Mouse (Mus musculus) T-helper 1 cell (primary cell): ENCODE results near the gene Dhx8.

ENCODE experiments used
- in situ Hi-C: fragments of 300-600 bp; cut with MboI, MseI; formaldehyde crosslinking; loops from one replicate; pipeline ENCODE4 v1.15.1; 2025; ENCODE audit warnings: high pct_unique_total_duplicates

Gene Dhx8

DNA sequence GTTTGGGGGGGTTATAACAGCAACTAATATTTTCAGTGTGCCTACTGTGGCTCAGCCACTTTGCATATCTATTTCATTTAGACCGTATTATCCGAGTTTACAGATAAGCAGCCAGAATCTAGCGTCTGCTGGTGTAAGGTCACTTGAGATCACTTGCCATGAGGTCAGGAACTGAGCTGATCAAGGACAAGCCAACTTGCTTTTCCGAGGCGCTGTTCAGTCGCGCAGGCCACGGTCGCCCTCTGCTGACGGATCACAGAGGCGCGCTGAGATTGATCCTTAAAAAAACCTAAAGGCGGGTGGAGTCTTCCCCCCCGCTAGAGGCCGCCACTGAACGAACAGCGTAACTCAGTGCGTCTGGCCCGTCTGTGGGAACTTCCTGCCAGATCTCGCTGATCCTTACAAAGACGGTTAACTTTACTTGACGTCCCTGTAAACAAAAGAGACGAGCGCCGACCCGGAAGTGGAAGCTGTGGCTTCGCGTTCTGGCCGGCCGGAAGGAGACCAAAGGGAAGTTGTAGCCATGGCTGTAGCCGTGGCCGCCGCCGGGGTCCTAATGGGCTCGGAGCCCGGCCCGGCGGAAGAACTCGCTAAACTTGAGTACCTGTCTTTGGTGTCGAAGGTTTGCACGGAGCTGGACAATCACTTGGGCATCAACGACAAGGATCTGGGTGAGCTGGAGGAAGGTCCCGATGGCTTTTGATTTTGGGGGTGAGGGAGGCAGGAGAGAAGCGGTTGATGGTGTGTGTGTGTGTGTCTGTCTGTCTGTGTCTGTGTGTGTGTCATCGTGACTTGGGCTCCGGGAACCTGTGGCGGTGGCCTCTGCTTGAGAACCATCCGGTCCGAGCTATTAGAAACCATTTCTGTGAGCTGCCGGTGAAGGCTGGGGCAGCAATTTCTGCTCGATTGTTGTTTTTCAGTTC is at the start of gene Dhx8:
Gene Dhx8 (plus strand): TSS at position 402 of the 923 bp plus-strand sequence.
- in situ Hi-C loops = loop anchor here (5.0 kb wide), 1 partner anchor 70 kb away; no protein-coding TSS in a partner anchor

DNA sequence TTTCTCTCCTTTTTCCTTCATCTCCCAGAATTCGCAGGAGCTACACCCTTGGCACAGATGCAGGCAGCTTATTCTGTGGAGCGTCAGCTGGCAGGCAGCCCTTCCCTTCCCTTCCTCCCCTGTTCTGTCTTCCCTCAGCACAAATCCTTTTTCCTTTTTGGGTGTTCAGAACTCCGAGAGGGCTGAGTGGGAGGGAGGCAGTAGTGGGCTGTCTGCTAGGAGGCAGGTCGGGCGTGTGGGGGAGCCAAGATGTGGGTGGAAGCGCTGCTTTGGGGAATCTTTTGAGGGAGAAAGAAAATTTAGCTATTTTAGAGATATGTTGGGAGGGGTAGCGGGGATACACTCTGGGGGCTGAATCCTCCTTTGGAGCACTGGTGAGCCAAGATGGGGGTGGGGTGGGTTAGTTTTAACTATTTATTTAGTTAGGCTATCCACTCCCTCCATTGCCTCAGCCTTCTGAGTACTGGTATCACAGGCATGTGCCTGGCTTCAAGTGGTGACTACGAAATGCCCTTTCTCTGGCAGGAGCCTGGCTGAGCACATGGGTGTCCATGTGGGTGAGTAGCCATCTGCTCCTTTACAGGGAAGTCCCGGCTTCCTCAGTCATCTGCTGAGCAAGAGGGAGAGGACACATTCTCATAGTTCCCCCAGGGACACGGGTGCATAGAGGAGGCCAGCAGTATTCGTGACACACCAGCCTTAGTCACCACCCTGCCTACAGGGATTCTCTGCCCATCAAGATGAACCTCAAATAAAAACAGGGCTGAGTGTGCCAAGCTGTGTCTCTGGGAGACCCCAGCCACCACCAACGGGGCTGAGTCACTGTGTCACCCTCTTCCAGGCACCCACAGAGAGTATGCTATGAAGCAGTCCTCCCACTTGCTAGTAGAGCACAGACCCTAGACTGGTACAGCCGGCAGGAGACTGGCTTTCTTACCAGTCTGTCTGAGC is 45.1 kb upstream of the Dhx8 start:
- in situ Hi-C loops = no loop called here

DNA sequence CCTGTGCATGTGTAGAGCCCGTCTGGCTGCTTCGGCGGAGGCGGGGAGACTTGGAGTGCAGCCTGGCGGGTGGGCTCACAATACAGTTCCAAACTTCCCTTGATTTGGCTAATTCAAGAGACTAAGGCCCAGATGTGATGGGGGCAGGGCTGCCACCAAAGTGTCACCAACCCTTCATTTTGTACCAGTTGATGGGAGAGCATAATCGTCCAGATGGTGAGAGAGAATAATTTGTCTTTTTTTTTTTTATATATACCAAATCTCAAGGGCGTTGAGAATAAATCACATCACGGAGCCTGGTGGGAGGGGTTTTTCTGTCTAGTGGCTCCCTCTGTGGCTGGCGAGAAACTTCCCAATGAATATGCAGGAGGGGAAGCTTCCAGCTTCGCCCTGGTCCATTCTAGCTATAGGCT is 43.0 kb upstream of the Dhx8 start:
- in situ Hi-C loops = no loop called here

DNA sequence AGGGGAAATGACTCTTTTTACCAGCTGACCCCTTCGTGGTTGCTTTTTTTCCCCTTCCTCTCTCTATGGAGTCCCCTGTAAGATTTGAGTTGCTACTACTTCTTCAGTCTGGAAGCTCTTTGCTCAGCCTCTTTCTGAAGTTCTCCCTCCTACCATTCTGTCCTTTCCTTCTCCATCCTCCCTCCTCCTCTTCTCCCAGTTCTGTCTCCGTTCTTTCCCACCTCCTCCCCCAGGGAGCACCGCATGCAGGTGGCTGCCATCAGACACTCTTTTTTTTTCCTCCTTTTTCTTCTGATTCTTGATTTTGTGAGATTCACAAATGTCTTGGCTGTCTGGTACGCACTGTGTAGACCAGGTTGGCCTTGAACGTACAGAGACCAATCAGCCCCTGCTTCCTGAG is 42.4 kb upstream of the Dhx8 start:
- in situ Hi-C loops = no loop called here

DNA sequence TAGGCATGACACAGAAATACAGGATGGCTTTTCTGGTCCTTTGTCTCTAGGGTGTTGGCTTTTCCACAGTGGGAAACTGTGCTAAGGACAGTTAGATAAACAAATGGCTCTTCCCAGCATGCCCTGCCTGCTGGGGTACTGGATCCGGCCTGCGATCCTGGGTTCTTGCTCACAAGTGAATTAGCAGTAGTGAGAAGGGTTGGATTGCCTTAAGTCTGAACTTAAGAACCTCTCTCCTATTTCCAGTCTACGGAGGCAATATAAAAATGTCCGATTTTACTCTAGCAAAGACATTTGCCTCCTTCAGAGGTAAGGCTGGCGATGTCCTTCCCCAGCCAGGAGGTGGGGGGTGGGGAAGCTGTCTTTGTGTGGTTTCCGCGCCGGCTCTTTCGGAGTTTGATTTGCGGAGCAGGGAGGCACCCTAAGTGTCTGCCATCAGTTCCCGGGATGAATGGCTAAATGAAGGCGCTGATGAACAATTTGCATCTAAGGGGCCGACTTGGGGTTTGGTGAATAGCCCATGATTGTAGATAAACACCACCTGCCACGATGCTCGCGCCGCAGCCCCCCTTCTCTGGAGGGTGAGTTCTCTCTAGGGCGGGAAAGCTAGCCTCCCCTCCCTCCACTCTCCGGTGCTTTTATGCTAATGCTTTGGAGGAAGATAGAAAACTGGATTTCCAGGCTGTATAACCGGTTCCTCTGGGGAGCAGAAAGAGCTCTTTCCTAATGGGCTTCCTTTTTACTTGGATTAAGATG is 36.6 kb upstream of the Dhx8 start:
- in situ Hi-C loops = no loop called here

DNA sequence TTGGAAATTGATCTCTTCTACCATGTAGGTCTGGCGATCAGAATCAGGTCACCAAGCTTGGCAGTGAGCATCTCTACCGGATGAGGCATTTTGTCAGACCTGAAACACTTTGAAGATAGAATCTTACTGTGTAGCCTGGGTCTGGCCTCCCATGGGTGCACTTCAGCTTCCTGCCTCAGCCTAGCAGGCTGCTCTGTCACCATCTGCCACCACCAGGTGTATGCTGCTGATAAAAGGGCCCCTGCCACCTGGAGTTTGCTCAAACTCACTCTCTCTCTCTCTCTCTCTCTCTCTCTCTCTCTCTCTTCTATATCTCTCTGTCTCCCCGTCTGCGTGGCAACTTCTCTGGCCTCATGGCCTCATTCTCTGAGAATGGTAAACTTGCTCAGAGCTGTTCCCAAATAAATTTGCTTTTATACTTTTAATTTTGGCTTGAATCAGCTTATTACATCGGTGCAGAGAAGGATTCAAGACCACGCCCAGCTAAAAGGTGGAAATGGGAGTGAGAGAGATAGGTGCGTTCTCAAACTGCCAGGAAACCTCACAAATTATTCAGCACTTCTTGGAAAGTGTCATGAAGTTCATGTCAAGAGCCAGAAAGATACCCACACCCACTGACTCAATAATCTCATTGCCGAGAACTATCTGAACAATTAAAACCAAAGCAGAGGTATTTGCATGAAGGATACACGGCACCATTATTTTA is 35.4 kb upstream of the Dhx8 start:
- in situ Hi-C loops = no loop called here

DNA sequence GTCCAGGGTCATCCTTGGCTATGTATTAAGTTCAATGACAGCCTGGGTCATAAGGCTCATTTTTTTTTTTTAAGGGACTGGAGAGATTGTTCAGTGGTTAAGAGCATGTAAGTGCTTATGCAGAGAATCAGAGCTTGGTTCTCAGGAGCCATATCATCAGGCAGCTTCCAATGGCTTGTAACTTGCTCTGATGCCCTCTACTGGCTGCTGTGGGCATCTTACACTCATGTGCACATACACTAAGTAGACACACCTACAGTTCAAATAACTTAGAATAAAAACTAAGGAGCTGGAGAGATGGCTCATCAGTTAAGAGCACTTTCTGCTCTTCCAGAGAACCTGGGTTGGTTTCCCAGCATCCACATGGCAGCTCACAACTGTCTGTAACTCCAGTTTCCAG is 34.6 kb upstream of the Dhx8 start:
- in situ Hi-C loops = no loop called here

DNA sequence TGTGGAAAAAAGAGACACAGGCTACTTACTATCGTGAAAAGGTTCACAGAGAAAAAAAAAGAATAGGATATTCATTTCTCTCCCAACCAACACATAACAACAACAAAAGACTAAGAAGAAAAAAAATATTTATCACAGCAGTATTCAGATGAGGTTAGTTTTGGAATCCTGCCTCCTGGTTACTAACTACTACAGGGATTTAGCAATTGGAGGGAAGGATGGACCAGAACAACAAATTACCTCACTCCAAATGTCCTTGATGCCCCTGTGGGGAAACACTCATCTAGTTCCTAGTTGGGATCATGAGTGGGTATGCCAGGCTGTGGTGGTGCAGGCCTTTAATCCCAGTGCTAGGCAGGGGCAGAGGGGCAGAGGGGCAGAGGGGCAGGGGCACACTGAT is 33.2 kb upstream of the Dhx8 start:
- in situ Hi-C loops = no loop called here

DNA sequence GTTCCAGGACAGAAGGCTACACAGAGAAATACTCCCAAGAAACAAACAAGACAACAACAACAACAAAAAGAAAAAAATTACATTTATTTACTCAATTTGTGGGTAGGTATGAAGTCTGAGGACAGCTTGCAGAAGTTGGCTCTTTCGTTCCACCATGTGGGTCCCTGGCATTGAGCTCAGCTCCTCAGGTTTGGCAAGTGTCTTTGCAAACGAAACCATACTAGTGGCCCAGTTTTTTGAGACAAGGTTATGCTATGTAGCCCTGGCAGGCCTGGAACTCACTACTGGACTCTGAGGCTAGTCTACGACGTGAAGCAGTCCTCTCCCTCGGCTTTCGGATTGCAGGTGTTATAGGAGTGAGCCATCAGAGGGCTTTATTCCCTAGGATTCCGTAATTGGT is 32.7 kb upstream of the Dhx8 start:
- in situ Hi-C loops = no loop called here

DNA sequence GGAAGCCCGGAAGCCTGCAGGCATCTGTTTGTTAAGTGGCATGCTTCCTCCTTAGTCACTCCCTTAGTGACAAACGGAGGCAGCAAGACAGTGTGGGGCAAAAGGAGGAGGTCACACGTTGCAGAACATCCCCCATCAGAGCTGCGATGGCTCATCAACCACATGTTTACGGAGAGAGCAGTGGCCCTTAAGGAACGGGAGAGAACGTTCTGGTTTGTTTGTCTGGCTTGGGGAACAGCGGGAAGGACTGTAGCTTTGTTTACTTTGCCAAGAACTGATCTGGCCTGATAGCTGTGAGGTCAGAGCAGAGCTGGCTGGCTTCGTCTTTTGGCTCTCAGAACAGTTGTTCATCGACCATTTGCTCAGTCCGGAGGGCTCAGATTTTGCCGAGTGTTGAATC is 32.3 kb upstream of the Dhx8 start:
- in situ Hi-C loops = no loop called here

DNA sequence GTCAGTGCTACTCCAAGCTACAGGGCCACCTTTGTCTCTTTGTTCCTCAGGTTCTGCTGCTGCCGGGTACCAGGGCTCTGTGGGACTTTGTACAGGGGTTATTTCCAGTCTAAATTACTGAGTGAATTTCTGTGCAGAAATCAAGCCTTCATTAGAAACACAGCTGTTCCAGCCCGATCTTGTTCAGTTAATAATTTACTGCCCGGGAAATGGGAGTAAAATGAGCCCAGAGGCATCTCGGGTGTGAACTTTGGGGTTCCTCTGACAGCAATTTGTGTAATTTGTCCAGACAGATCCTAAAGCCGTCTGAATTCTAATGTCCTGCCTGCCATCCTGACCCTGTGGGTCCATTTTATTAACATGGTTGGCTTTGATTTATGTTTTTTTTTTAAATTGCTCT is 28.6 kb upstream of the Dhx8 start:
- in situ Hi-C loops = no loop called here

DNA sequence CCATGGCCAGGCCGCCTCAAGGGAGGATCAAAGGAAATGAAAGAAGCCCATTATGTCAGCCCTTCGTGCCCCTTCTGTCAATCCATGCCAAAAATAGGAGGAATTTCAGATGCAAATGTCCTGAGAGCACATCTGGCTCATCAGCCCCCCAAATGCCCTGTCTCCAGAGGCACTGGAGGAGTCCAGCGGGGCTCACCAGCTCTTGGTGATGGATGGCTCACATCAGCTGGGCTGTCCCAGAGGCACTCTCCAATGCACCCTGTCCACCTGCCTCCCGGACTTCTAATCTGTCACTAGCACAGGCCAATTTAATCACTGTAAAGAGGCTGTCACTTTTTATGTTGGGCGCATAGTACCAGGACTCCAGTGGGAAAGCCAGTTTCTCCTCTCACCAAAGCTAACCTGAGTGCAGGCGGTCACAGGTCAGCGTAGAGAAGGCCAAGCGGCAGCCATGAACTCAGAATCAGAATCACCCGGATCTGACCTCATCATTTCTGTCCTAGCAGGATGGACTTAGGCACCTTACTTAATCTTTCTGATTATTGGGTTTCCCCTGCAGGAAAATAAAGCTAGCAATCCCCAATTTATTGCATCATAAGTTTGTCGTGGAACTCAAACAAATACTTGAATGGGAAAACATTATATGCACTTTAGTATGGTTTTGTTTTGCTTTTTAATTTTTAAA is 25.8 kb upstream of the Dhx8 start:
- in situ Hi-C loops = no loop called here

DNA sequence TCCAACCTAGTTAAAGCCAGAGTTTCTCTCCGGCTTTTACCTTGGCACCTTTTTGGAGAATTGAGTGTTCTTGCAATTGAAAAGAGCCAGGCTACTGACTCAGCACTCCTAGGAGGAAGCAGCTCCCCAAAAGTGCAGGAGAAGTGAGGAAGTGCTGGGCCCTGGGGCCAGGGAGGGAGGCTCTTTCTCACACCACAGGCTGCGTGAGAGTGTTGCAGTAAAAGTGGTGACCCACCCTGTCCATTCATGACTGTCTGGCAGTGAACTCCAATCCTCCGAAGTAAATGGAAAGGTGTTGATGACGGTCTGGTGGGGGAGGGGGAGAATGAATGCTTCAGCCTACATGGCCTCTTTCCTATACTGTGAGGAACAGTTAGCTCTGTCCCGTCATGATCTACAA is 24.2 kb upstream of the Dhx8 start:
- in situ Hi-C loops = no loop called here

DNA sequence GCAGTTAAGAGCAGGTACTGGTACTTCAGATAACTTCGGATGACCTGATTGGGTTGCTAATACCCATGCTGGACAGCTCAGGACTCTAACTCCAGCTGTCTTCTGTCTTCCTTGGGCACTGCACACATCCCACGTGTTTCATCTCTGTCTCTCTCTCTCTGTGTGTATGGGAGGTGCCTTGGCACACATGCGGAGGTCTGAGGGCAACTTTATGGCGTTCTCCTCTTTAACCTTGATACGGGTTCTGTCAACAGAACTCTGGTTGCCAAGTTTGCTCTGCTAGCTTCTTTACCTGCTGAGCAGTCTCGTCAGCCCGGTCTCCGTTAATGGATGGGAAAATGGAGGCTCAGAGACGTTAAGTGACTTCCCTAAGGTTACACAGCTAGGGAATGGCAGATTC is 19.9 kb upstream of the Dhx8 start:
- in situ Hi-C loops = no loop called here

DNA sequence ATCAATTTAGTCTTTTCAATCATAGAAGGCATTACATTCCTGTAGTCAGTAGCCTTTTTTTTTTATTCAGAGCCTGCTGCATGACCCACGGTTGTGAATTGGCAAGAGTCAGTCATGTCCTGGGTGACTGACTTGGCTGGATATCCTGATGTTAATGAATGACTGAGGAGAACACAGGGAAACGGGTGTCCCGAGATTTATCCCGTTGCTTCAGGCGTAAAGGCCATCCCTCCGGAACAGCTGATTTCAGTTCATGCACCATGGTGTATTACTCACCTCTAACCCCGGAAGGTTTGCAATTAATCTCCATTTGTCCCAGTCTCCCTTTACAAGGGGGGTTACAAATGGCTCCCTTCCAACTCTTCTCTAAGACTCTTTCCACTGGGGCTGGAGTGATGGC is 18.7 kb upstream of the Dhx8 start:
- in situ Hi-C loops = no loop called here

DNA sequence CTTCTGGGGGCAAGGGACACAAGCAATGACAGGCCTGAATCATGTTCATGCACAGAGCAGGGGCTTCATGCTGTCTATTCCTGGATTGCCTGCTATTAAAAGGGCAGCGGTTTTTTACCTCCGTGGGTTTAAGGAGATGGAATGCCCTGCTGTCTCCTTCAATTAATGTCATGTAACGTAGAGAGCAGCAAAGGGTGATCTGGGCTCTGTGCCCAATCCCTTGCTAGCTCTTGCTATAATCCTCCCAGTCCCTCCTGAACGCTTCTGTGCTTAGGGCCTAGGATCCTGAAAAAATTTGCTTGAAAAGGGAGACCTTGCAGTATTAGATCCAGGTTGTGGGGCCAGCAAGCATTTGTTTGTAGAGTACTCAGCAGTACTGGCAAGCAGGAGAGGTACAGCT is 14.4 kb upstream of the Dhx8 start:
- in situ Hi-C loops = no loop called here

DNA sequence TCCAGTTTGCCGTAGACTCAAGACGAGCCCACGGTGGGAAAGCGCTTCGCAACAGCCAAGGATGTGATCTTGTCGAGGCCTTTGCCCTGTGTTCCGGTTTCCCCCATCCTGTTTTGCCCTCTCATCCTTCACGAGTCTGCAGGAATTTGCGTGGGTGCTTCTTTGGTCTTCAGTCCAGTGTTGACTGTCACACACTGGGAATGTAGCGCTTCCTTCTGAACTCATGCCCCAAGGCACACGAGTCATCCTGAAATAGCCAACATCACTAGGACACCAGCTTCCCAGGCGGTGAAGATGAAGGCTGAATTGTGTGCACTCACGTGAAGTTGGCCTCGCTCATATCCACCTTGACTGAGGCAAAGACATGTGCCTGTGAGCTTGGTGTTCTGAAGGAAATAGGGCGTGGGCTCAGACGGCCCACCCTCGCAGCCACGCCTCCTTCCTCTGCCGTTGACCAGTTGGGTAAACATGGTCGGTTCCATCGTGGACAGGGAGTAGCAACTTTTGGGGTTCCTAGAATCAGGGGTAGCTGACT is 12.7 kb upstream of the Dhx8 start:
- in situ Hi-C loops = no loop called here

DNA sequence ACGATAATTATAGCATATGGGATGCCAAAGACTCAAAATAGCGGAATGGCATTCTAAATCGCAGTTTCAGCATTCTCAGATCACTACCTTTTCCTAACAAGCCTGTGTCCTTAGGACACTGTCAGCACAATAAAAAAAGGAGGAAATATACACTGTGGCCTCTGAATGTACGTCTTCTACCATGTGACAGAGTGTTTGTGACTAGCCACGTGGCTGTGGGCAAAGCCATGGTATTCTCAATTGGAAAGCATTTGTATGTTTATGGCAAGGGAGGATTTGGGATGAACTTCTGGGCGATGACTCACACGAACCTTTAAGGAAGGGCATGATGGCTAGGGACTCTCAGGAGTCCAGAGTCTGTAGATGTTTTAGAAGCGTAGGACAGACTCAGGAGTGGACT is 7.7 kb upstream of the Dhx8 start:
- in situ Hi-C loops = no loop called here

DNA sequence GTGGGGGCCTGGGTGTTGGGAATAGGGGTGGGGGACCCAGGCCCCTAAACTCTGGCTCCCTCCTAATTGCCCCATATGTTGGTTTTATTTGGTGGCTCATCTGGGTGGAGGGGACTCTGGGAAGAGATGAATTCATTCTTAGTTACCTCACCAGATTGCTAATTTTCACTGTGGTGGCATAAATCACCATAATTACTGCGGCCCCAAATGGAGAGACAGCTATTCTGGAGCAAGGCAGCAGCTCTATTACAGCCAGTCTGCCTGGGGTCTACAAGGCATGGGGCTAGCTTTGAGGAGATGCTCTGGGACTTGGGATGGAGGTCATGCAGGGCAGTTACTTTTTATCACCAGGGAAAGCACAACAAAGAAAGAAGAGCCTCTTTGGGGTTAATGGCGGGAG is 6.0 kb upstream of the Dhx8 start:
- in situ Hi-C loops = no loop called here

DNA sequence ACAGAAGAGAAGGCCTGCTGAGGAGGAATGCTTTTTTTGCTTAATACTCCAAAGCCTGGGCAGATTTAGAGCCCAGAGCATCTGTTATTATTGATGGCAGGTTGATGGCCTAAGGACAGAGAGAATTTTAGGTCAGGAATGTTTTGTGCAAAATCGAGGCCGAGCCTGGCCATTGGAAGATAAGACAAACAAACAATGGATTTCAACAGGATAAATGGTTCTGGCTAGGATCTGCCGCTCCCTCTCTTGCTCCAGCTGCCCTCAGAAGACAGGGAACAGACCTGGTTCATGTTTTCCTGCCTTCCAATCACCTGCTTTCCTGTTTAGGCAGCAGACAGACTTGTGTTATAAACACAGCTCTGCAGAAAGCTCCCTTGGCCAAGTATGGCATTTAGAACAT is 3.4 kb upstream of the Dhx8 start:
- in situ Hi-C loops = no loop called here
